Mouse (Mus musculus) C2C12 (cell line): Measurements from ENCODE around the gene Ppp1r8. TPM values are rescaled to one million over a fixed set of nuclear protein-coding genes. Genes with fewer than 3 reads are reported as not detected.
A peak's percentile ranks its signal among the peaks of the same experiment; 100 is the strongest.

ENCODE experiments used
- H3K27me3 ChIP-seq: one replicate; pipeline ENCODE4 v1.6.1; 2011; ENCODE audit not compliant: control insufficient read depth, insufficient read depth, insufficient read length
- H3K36me3 ChIP-seq: one replicate; pipeline ENCODE4 v1.6.1; 2011; ENCODE audit not compliant: control insufficient read depth, insufficient read depth
- H3K4me3 ChIP-seq: one replicate; pipeline ENCODE4 v1.5.1; 2011; ENCODE audit warnings: mild to moderate bottlenecking, control low read depth; ENCODE audit not compliant: poor library complexity, insufficient read depth, severe bottlenecking
- H3K79me2 ChIP-seq: one replicate; pipeline ENCODE4 v1.6.1; 2011; ENCODE audit not compliant: control insufficient read depth, insufficient read depth
- H3K79me3 ChIP-seq: one replicate; pipeline ENCODE4 v1.6.1; 2011; ENCODE audit warnings: low read depth, control low read depth
- H3ac ChIP-seq: one replicate; pipeline ENCODE3; 2011; ENCODE audit warnings: low read depth; ENCODE audit not compliant: control insufficient read depth, insufficient read length
- CEBPB ChIP-seq: IDR thresholded peaks from one replicate; pipeline ENCODE4 v1.6.1; 2011; ENCODE audit warnings: low read depth, mild to moderate bottlenecking, control low read depth, moderate library complexity
- CTCF ChIP-seq: IDR thresholded peaks from one replicate; pipeline ENCODE4 v1.5.1; 2011; ENCODE audit not compliant: control insufficient read depth, insufficient read depth, insufficient read length
- FOSL1 ChIP-seq: IDR thresholded peaks from one replicate; pipeline ENCODE4 v1.8.0; 2011; ENCODE audit warnings: mild to moderate bottlenecking, low read length; ENCODE audit not compliant: poor library complexity, insufficient read depth, severe bottlenecking
- MAX ChIP-seq: IDR thresholded peaks from one replicate; pipeline ENCODE4 v1.6.1; 2011; ENCODE audit warnings: mild to moderate bottlenecking, control low read depth
- MYOD1 ChIP-seq: IDR thresholded peaks from one replicate; pipeline ENCODE4 v1.6.1; 2011; ENCODE audit warnings: low read depth; ENCODE audit not compliant: control insufficient read depth, insufficient read length
- MYOG ChIP-seq: IDR thresholded peaks from one replicate; pipeline ENCODE4 v1.6.1; 2011; ENCODE audit not compliant: control insufficient read depth, insufficient read length; ENCODE audit errors: extremely low read depth
- USF1 ChIP-seq: IDR thresholded peaks from one replicate; pipeline ENCODE4 v1.6.1; 2011; ENCODE audit warnings: low read depth, mild to moderate bottlenecking, control low read depth, moderate library complexity
- long read RNA-seq, 2 experiments: library from polyadenylated mRNA; unstranded; transcript quantifications; one replicate each; pipeline ENCODE4 v2.0.0; 2019 to 2020
- polyA plus RNA-seq: library from polyadenylated mRNA; unstranded; fragments of >200 nt; fragmentation: generic; extraction: Trizol; gene quantifications from one replicate; pipeline ENCODE4 v1.2.1, GENCODE M21; 2012; ENCODE audit warnings: missing spikeins

Gene Ppp1r8
- polyA plus RNA-seq = 81.7 TPM
- long read RNA-seq, experiment 1, partial matches to known transcripts = 0 of 5 reads
- long read RNA-seq, experiment 1, other reads (novel, unspliced or antisense) = 3 of 5 reads
- long read RNA-seq, experiment 2, transcript Ppp1r8-201 (7 exons, 2,037 nt) = major isoform, 39 of 56 reads
- long read RNA-seq, experiment 2, transcript Ppp1r8-202 (7 exons, 1,090 nt) = minor isoform, 6 of 56 reads
- long read RNA-seq, experiment 2, partial matches to known transcripts = 1 of 56 reads
- long read RNA-seq, experiment 2, other reads (novel, unspliced or antisense) = 10 of 56 reads

GRCm38 (mm10) chr4:132842970-132843704 is at the start of gene Ppp1r8:
TSS of gene Ppp1r8 (minus strand) at chr4:132843169.
- H3ac ChIP-seq = peak within 1 kb of the TSS; percentile 95
- H3K4me3 ChIP-seq = peak within 1 kb of the TSS; percentile 93
- peaks cover 33% of the 10 kb centered on the region for H3K36me3 ChIP-seq
- H3K79me3 ChIP-seq = peaks cover 45% of the 10 kb centered on the region
- TF ChIP-seq MAX = peak; percentile 83
- no peak for TF ChIP-seq MYOD1
- no peak for TF ChIP-seq CTCF
- no peak for TF ChIP-seq MYOG
- TF ChIP-seq CEBPB = no peak
- TF ChIP-seq USF1 = peak; percentile 62
- no peak for TF ChIP-seq FOSL1
- H3K27me3 ChIP-seq = no peaks in the 10 kb centered on the region
- H3K79me2 ChIP-seq = peaks cover 48% of the 10 kb centered on the region

- Histone ChIP-seq H3K4me3 (peak overlapping the region; percentile 97), H3K36me3 (peaks cover 12% of the 10 kb centered on the region), H3ac (peak overlapping the region; percentile 94), H3K79me3 (peaks cover 38% of the 10 kb centered on the region), H3K27me3 (no peaks in the 10 kb centered on the region), H3K79me2 (peaks cover 43% of the 10 kb centered on the region)
- no peak for TF ChIP-seq FOSL1
- no peak for TF ChIP-seq CTCF
- TF ChIP-seq MAX = no peak
- no peak for TF ChIP-seq USF1
- no peak for TF ChIP-seq MYOD1
- no peak for TF ChIP-seq MYOG
Measured at GRCm38 (mm10) chr4:132884844-132885374, 41.9 kb upstream of the Ppp1r8 start.

GRCm38 (mm10) chr4:132884064-132884843 is 41.3 kb upstream of the Ppp1r8 start, which contains the start of gene Stx12:
TSS of gene Stx12 (minus strand) at chr4:132884509.
- Histone ChIP-seq H3K36me3 (peaks cover 16% of the 10 kb centered on the region), H3K4me3 (peak within 1 kb of the TSS; percentile 97), H3ac (peak within 1 kb of the TSS; percentile 94), H3K27me3 (no peaks in the 10 kb centered on the region), H3K79me2 (peaks cover 50% of the 10 kb centered on the region), H3K79me3 (peaks cover 43% of the 10 kb centered on the region)
- TF ChIP-seq USF1 = no peak
- TF ChIP-seq MYOG = no peak
- TF ChIP-seq CEBPB = no peak
- no peak for TF ChIP-seq MAX
- no peak for TF ChIP-seq MYOD1
- no peak for TF ChIP-seq FOSL1
- no peak for TF ChIP-seq CTCF

- Histone ChIP-seq H3K36me3 (peaks cover 16% of the 10 kb centered on the region), H3K4me3 (peak overlapping the region; percentile 97), H3ac (peak overlapping the region; percentile 94), H3K27me3 (no peaks in the 10 kb centered on the region), H3K79me2 (peaks cover 56% of the 10 kb centered on the region), H3K79me3 (peaks cover 48% of the 10 kb centered on the region)
- TF ChIP-seq MYOG = no peak
- TF ChIP-seq CEBPB = no peak
- no peak for TF ChIP-seq MAX
Measured at GRCm38 (mm10) chr4:132883561-132884063, 40.6 kb upstream of the Ppp1r8 start.

GRCm38 (mm10) chr4:132874363-132875097 is 31.6 kb upstream of the Ppp1r8 start:
- Histone ChIP-seq H3K4me3 (no peak overlapping the region), H3K27me3 (no peaks in the 10 kb centered on the region), H3ac (no peak overlapping the region), H3K79me2 (peaks cover 83% of the 10 kb centered on the region), H3K36me3 (peaks cover 23% of the 10 kb centered on the region), H3K79me3 (peaks cover 49% of the 10 kb centered on the region)
- no peak for TF ChIP-seq MYOG
- TF ChIP-seq CTCF = no peak
- TF ChIP-seq MYOD1 = no peak
- no peak for TF ChIP-seq USF1
- no peak for TF ChIP-seq FOSL1
- TF ChIP-seq CEBPB = no peak
- TF ChIP-seq MAX = no peak
